Mouse (Mus musculus) left cerebral cortex, postnatal 10 days (tissue): Measurements from ENCODE around the gene 2610021A01Rik. TPM values are rescaled to one million over a fixed set of nuclear protein-coding genes. Genes with fewer than 3 reads are reported as not detected.
"Not testable (repeated sequence)": the region's sequence is repeated elsewhere in the genome, so short reads cannot be mapped to it uniquely, and the experiment has no call there.

Source experiments
- DNase-seq, 2 experiments: peaks; one replicate each; pipeline ENCODE4 v3.0.0; 2021 to 2022; ENCODE audit warnings: low spot score in 2 of 2, mixed read lengths in 1 of 2; ENCODE audit errors: extremely low spot score in 1 of 2
- intact Hi-C: fragments of 180-260 bp; cut with DNase I; formaldehyde crosslinking; loops from one replicate; pipeline ENCODE4 v1.15.1; 2025
- total RNA-seq, 2 experiments: library from RNA; stranded (reverse); gene quantifications; 2 replicates each; pipeline ENCODE4 v1.2.3; 2021

The 2610021A01Rik gene
- 10 to 100 TPM; 28.2 to 28.7 TPM for total RNA-seq

DNA sequence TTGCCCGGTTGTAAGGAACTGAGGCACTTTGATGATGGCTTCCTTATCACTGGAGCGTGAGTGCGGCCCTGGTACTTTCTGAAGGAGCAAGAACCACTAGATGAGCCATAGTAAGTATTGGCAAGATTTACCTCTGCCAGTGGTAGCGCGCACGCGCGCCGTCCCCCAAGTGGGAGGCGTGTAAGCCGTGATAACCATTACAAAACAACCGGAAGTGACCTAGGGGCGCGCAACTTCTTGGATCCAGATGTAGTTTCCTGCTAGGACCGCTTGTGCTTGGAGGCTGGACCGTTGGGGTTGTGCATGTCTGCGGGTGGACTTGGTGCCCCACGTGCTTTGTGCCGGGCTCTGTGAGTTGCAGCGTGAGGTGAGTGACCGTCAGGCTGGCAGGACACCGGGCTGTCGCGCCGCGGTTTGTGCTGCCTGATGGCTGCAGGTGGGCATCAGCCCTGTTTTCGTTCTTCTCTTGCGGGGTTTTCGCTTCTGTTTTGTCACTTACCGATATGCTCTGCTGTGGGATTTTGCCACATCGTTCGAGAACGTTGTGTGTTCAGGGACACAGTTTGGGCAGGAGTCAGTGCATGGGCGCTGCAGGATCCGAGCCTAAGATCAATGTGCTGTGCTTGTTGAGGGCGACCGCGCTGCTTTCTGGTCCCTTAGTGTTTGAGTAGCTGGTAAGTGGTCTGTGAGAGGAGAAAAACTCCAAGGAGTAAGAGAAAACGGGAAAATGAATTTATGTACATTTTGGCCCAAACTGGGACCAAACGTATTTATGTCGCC lies at the start of gene 2610021A01Rik:
2610021A01Rik (plus strand) TSS at position 197 of the 780 bp plus-strand sequence.
- DNase-seq = peak; percentile 90 to 94
- intact Hi-C loops = no loop called here

DNA sequence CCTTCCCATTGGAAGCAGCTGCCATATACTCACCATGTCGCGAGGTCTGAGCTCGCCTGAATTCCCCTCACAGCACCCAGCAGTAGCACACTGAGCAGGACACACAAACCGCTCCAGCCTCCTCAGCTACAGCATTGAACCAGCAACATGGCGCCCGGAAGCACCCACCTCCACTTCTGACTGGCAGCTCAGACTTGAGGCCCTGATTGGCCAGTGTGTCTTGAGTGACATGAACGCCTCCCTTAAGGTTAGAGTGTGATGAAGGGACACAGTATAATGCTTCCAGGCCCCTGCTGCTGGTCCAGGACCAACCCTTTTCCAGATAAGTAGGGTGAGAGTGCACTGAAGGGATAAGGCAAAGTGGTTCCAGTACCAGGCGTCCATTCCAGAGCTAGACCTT lies 38.3 kb upstream of the 2610021A01Rik start:
- intact Hi-C loops = no loop called here
- DNase-seq = no peak

DNA sequence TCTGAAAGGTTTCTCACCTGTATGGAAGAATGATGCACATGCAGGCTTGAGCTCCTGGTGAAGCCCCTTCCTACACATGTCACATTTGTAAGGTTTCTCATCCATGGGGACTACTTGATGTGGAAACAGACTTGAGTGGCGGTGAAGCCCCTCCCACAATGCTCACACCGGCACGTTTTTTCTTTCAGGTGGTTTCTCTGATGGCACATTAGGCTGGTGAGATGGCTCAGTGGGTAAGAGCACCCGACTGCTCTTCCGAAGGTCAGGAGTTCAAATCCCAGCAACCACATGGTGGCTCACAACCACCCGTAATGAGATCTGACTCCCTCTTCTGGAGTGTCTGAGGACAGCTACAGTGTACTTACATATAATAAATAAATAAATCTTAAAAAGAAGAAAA lies 25.5 kb upstream of the 2610021A01Rik start, which contains the start of gene Gm6871:
Gm6871 (minus strand) TSS at position 101 of the 400 bp plus-strand sequence.
- intact Hi-C loops, DNase-seq: not testable (repeated sequence)

DNA sequence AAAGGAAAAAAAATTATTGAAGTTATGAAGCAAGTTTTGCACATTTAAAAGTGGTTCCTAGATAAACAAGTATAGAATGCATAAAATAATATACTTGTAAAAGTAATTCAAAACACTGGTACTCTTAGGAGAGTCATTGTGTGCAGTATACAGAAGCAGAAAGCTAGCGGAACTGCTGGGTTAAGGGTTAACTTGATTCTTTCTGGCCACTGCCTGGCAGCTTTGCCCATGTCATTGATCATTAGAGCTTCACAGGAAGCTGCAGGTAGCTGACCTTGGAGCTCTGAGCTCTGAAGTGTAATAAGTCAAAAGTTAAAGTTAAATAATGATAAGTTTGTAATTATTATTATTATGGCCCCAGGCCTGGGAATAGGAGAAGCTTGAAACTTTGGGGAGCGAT lies 21.1 kb upstream of the 2610021A01Rik start:
- intact Hi-C loops = no loop called here
- DNase-seq = no peak

DNA sequence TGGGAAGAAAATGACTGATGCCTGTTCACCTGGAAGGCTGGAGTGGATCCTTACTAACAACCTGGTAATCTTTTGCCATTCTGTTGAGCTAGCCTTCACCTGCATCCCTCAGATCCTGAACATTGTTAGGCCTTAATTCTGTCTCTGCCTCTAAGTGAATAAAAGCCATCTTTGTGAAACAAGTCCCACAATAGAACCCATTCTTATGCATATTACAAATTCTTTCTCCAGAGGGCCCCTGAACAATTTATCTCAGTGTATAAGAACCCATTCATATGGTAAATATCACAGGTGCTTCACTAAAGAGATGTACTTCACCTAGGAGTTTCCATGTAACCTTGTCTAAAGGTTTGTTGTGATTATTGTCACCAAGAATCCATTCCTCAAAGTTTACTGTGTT lies 17.0 kb upstream of the 2610021A01Rik start:
- no peak for DNase-seq
- intact Hi-C loops = no loop called here

DNA sequence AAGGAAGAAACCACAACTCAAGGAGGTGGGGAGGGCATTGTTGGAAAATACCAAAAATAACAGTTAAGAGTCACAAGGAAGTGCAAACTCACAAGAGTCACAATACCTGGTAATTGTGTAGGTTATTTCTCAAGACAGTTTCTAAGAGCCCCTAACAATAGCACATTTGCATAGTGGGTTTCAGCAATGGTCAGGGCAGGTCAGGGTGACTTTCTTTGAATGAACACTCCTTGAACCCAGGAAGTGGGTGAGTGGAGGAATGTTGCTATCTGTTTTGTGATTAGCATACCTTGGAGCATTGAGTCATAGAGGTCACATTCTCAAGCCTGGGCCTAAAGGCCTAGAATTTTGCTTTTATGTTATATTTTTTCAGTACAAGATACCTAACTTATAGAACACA lies 11.2 kb upstream of the 2610021A01Rik start:
- intact Hi-C loops = not testable (repeated sequence)

DNA sequence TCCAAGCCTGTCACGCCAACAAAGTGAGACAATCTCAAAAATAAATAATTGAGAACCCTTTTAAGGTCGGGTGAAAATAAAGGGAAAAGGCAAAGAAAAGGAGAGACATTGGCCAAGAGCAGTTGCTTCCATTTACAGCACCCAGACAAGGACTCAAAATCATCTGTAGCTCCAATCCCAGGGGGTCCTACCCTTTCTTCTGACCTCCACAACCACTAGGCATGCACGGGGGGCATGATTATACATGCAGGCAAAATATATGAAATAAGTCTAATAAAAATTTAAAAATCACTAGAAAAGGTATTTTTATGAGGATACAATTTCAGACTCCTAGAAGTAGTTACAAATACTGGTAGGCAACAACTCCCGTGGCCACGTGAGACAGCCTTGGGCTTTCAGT lies 415 bp upstream of the 2610021A01Rik start:
- intact Hi-C loops = no loop called here
- DNase-seq = no peak

More for the DNA sequence above, 11.2 kb upstream of the 2610021A01Rik start:
- DNase-seq = not testable (repeated sequence)

DNA sequence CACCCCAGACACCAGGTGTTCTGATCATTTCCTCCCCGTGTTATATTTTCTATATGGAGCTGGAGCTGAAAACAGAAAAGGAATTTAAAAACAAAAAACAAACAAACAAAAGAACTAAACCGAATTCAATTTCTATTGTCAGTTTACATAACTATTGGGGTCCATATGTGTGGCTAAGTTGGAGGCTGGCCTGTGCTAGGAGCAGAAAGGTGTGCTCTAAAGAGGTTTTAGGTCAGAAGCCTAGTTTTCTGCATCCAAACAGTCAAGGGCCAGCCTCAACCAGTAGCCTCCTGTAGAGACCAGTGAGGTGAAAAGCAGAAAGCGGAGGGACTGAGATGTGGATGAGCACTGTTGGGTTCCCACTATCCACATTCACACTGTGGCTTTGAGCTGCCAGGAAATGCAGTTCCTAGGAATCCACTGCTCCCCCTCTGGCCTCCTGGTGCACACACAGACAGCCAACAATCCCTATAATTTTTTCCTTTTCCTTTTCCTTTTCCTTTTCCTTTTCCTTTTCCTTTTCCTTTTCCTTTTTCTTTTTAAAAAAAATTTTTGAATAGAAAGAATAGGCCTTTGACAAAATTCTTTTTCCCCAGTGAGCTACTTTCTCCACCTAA lies 1.0 kb downstream of the 2610021A01Rik start:
- no peak for DNase-seq
- intact Hi-C loops = loop anchor here (10.0 kb wide), 1 partner anchor 905 kb away; the partner anchor contains the start of gene Zfp141

DNA sequence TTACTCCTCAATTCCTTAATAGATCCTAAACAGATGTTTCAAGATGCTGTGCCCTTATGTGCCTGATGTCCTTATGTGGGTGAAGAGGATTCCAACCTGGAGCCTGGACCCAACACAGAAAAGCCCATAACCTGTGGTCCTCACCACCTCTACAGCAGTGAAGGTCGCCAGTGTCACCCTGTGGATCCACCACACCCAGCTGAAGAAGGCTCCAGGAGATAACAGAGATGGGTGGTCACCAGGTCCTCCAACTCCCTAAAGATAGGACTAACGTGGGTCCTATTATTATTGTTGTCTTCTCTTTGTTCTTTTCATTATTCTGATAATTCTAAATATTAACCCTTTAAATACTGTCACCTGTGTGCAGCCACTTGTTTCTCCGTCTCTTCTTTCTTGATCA lies 12.6 kb downstream of the 2610021A01Rik start:
- no peak for DNase-seq
- intact Hi-C loops = no loop called here

DNA sequence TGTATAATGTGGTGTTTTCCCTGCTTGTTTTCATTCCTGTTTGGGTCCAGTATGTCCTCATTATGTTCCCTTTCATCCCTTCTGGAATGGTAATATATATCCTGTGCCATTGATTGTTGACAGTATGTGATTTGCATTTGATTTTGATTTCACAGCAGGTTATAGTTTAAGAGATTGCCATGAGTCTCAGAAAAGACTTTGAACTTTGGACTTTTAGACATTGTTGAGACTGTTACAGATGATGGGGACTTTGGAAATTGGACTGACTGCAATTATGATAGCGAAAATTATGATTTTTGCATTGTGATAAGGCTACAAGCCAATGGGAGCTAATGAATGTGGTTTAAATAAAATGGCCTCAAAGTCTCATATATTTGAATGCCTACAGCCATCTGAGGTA lies 17.2 kb downstream of the 2610021A01Rik start:
- intact Hi-C loops, DNase-seq: not testable (repeated sequence)

DNA sequence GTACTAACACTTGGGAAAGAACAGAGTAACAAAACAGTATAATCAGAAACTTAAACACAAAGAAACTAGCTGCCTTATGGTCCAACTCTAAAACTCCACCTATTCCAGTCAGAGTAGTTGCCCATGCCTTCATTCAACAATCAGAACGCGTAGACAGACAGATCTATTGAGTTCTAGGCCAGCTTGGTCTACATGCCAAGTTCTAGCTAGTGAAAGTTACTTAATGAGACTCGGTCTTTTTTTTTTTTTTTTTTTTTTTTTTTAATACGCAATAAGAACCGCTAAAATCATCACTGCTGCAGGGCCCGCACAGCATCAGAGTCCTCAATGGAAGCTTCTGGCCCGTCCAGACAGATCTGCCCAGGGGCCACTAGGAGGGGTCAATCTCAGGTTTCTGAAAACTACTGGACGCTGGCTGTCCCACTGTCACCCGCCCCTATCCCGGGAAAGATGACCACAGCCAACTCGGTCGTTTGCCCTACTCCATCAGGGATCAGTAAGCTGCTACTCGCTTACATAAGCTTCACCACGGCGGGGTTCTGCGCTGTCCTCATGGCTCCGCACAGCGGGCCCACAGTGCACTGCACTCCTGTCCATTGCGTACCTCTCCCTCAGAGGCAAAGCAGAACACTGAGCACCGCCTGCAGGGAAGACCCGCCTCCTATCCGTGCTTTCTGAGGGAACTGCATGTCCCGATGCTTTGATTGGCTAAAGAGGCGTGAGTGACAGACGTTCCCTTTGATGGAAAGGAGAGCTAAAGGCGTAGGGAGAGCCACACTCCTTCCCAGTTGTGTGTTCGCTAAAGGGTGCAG lies 33.6 kb downstream of the 2610021A01Rik start, which contains the start of gene Zfp788:
Zfp788 (plus strand) TSS at position 795 of the 812 bp plus-strand sequence.
- intact Hi-C loops = loop anchor here (5.0 kb wide), 1 partner anchor 135 kb away; the partner anchor contains the start of genes AW146154 and Gm20449

DNA sequence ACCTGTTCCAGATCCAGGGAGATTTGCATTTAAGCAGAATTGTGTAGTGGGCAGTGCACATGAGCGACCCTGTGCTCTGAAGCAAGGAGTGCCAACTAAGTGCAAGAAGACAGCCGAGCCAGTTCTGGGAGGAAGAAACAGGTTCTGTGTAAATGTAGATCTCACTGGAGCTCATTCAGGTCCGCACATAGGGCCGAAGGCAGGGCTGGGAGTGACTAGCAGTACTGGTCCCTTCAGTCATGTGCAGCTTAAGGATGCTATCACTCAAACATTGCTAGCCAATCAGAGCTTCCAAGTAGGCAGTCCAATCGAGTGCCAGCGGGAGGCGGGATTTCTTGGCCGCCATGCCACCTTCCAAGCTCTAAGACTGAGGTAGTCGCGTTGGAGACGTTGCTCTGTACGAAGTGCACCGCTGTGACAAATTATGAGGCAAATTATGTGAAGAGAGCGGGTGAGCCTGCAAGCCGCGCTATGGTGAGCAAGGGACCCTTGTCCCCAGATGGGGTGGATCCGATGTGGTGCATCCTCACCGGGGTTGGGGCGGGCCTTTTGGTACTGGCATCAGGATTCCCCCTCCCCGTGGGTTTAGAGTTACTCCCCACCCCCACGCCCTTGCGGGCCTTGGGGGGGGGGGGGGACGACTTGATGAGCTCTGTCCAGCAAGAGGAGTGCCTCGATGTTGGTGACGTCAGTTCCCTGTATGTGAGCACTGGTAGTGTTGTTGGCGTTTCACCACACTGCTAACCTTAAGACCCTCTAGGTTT lies 34.4 kb downstream of the 2610021A01Rik start:
- intact Hi-C loops = loop anchor here (5.0 kb wide), 1 partner anchor 136 kb away; the partner anchor contains the start of genes AW146154 and Gm20449
- peak; percentile 94 for DNase-seq

More for the DNA sequence above, 33.6 kb downstream of the 2610021A01Rik start, which contains the start of gene Zfp788:
- peak; percentile 95 to 97 for DNase-seq

DNA sequence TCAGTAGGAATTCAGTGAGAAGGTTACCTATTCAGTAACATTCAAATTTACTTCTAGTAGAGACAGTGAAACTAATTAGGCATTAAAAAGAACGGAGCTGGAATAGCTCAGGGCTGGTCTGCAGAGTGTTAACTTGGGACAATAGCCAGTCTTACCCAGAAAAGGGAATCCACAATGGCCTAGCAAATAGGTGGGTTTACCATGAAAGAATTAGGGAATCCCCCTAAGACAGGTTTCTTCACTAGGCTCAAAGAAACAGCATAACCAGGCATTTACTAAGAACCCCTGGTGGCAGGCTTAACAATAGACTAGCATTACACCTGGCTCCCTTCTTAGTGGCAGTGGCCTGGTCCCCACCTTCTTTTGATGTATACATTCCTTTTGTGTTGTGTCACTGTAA lies 75.3 kb downstream of the 2610021A01Rik start:
- intact Hi-C loops = not testable (repeated sequence)

More for the DNA sequence above, 75.3 kb downstream of the 2610021A01Rik start:
- not testable (repeated sequence) for DNase-seq

Other genes with a start within 250 kb of the 2610021A01Rik start
- 1 to 10 TPM; 9.0 to 9.3 TPM for gene AI987944, start 205.9 kb upstream of the 2610021A01Rik start, total RNA-seq
- gene Vmn2r57, start 150.5 kb upstream of the 2610021A01Rik start, total RNA-seq = under 1 TPM; 0.24 TPM
- under 1 TPM; 0.11 to 0.18 TPM for gene Gm20449, start 99.8 kb upstream of the 2610021A01Rik start, total RNA-seq
- gene AW146154, start 99.3 kb upstream of the 2610021A01Rik start, total RNA-seq = 1 to 10 TPM; 8.4 to 9.5 TPM
- not detected for gene Gm6871, start 25.6 kb upstream of the 2610021A01Rik start, total RNA-seq
- gene Zfp788, start 34.0 kb downstream of the 2610021A01Rik start, total RNA-seq = 10 to 100 TPM; 32.5 to 34.0 TPM